In the genomic region with DNA sequence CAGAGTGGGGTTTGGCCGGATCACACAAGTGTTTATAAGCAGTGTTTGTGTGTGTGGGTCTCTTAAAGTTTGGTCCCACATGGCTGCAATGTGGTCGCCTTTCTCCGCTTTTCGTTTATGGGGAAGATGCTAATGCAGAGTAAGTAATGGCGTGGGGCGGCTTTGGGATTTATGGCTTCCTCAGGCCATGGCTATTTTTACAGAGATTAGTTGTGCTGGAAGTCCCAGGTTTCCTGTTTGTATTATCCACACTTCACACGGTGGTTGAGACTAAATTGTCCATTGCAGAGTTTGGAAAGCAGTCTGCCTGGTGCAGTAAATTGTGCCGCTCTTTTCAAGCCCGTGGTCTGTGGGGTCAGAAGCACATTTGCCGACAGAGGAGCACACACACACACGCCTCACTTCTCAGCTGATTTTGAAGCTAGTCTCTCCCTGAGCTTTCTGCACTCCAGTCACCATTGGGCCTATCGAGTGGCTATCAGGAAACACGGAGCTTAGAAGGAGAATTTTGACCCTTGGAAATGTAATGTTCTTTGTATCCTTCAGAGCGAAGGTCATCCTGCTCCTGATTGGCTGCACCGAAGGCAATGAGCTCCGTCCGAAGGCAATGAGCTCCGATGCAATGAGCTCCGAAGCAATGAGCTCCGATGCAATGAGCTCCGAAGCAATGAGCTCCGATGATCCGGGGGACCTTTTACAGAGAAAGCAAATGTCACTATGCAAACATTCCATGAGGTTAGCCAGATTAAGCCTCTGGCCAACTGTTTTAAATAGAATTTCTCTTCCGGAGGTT, we compare ENCODE assay signal across 14 mouse cellular contexts.
DNase-seq lines count a peak whose midpoint lies in the region; ATAC-seq lines count a peak whose summit lies in the region.
"Had no signal": no experiment of that assay in that cellular context is flagged by ENCODE, and none has a peak within 500 bp of the region (broad histone marks: within the 10 kb centered on the region; RNA-seq: fewer than 3 reads in every experiment).

No protein-coding gene starts in this region.

- H3K9ac ChIP-seq in embryonic facial prominence, embryonic 11.5 days (replicated peaks; ENCODE audit: low read length): no peak overlapping the region
- H3K9ac ChIP-seq in limb, embryonic 13.5 days: no peak overlapping the region
- H3K9ac ChIP-seq: forebrain, embryonic 15.5 days had no signal

- DNase-seq in embryo, embryonic 10 days (ENCODE audit: low spot score): peak; percentile 23
- DNase-seq in embryo, embryonic 10.5 days (ENCODE audit: low spot score): no peak
- DNase-seq in embryonic facial prominence, embryonic 11.5 days (ENCODE audit: low spot score): peak; percentile 21
- DNase-seq in kidney, adult 9 months: peak; percentile 55
- DNase-seq in urinary bladder, postnatal 10 days (ENCODE audit: low spot score): no peak
- DNase-seq in right cerebral cortex, postnatal 4 days: no peak
- DNase-seq: heart, postnatal 36 days; liver; lung, postnatal 36 days had no signal

- H3K4me3 ChIP-seq in embryonic facial prominence, embryonic 11.5 days (ENCODE audit: low read depth, low read length): no peak overlapping the region
- 0 out of 2 replicates have a peak overlapping the region, but pooled peaks have one; percentile 5 for H3K4me3 ChIP-seq in limb, embryonic 13.5 days
- H3K4me3 ChIP-seq: forebrain, embryonic 15.5 days had no signal

- H3K27ac ChIP-seq in embryonic facial prominence, embryonic 11.5 days (replicated peaks; ENCODE audit: low read depth, low read length): no peak overlapping the region
- no peak overlapping the region for H3K27ac ChIP-seq in limb, embryonic 13.5 days
- H3K27ac ChIP-seq: forebrain, embryonic 15.5 days had no signal

- 0 out of 2 replicates have a peak, but pooled peaks have one; percentile 52 for ATAC-seq in embryonic facial prominence, embryonic 11.5 days (replicated peaks; ENCODE audit: insufficient number of reproducible peaks, low FRiP score, low TSS enrichment, low read depth)
- ATAC-seq in limb, embryonic 13.5 days (ENCODE audit: low FRiP score, low read depth): peak; percentile 44; the same call in 1 of the 2 replicates
- no peak for ATAC-seq in granulocyte monocyte progenitor cell, adult 5-6 weeks (replicated peaks; ENCODE audit: poor library complexity, severe bottlenecking)
- ATAC-seq: activated CD4-positive, CD25-positive, alpha-beta regulatory T cell, adult 4 months; forebrain, embryonic 15.5 days had no signal

- no peaks in the 10 kb centered on the region for H3K27me3 ChIP-seq in embryonic facial prominence, embryonic 11.5 days (ENCODE audit: control insufficient read depth, insufficient read depth, low read length)
- no peaks in the 10 kb centered on the region; the same call in 1 of the 2 replicates for H3K27me3 ChIP-seq in limb, embryonic 13.5 days
- H3K27me3 ChIP-seq: forebrain, embryonic 15.5 days had no signal

- H3K4me2 ChIP-seq in embryonic facial prominence, embryonic 11.5 days (ENCODE audit: low read depth, low read length): no peak overlapping the region
- peak overlapping the region; percentile 52 for H3K4me2 ChIP-seq in limb, embryonic 13.5 days (replicated peaks)
- H3K4me2 ChIP-seq: forebrain, embryonic 15.5 days had no signal

- no peaks in the 10 kb centered on the region for H3K9me3 ChIP-seq in embryonic facial prominence, embryonic 11.5 days (replicated peaks; ENCODE audit: control insufficient read depth, low read length)
- no peaks in the 10 kb centered on the region for H3K9me3 ChIP-seq in limb, embryonic 13.5 days
- H3K9me3 ChIP-seq: forebrain, embryonic 15.5 days had no signal

- 66% methylated on average over 24 of the region's 24 CpGs for WGBS in embryonic facial prominence, embryonic 11.5 days
- WGBS in limb, embryonic 13.5 days: 24% methylated on average over 24 of the region's 24 CpGs

- no peaks in the 10 kb centered on the region for H3K4me1 ChIP-seq in embryonic facial prominence, embryonic 11.5 days (ENCODE audit: control insufficient read depth, insufficient read depth, low read length)
- H3K4me1 ChIP-seq in limb, embryonic 13.5 days: peaks cover 34% of the 10 kb centered on the region
- H3K4me1 ChIP-seq: forebrain, embryonic 15.5 days had no signal

- H3K36me3 ChIP-seq in embryonic facial prominence, embryonic 11.5 days (replicated peaks; ENCODE audit: control insufficient read depth, insufficient read depth, low read depth, low read length): no peaks in the 10 kb centered on the region
- no peaks in the 10 kb centered on the region for H3K36me3 ChIP-seq in limb, embryonic 13.5 days
- H3K36me3 ChIP-seq: forebrain, embryonic 15.5 days; G1E had no signal

Comparison
In these comparisons a context has a peak if more than half of its experiments do, and no peak if none do; other contexts are left out.
1. DNase-seq: peak in embryo, embryonic 10 days (single experiment), embryonic facial prominence, embryonic 11.5 days (single experiment) and kidney, adult 9 months (single experiment); none in embryo, embryonic 10.5 days (single experiment), urinary bladder, postnatal 10 days (single experiment) and right cerebral cortex, postnatal 4 days (single experiment).